Mouse (Mus musculus) liver, postnatal 0 days (tissue): ENCODE measurements at regions not wholly inside any gene's neighbourhood (a gene's known extent, or its start where the extent isn't known, plus 50 kb on each side); places are given as distances from the start of the nearest gene placed in this dataset.
A peak's percentile ranks its signal among the peaks of the same experiment; 100 is the strongest.

ENCODE experiments used
- ATAC-seq: fragments of 200-750 bp; cut with Nextera tagmentation; 2 replicates; pipeline ENCODE4 v1.8.0; 2017; ENCODE audit warnings: mild to moderate bottlenecking, moderate library complexity
- DNase-seq: peaks from one replicate; pipeline ENCODE4 v3.0.0-alpha.2; 2016
- H3K27ac ChIP-seq: fragments of 300-500 bp; sonication (generic); 2 replicates; pipeline ENCODE4 v1.5.1; 2014; ENCODE audit warnings: antibody characterized with exemption, moderate library complexity, mild to moderate bottlenecking, low read depth
- H3K27me3 ChIP-seq: fragments of 300-500 bp; sonication (generic); 2 replicates; pipeline ENCODE4 v1.6.1; 2014; ENCODE audit warnings: low read length, control low read depth, mixed read lengths; ENCODE audit not compliant: insufficient read depth
- H3K36me3 ChIP-seq: fragments of 300-500 bp; sonication (generic); replicated peaks from 2 replicates; pipeline ENCODE4 v1.6.1; 2014; ENCODE audit warnings: mild to moderate bottlenecking, control low read depth, low read length, moderate library complexity, mixed read lengths; ENCODE audit not compliant: insufficient read depth
- H3K4me1 ChIP-seq: fragments of 300-500 bp; sonication (generic); 2 replicates; pipeline ENCODE4 v1.6.1; 2014; ENCODE audit warnings: antibody characterized with exemption, mild to moderate bottlenecking, control low read depth; ENCODE audit not compliant: insufficient read depth
- H3K4me2 ChIP-seq: fragments of 300-500 bp; sonication (generic); 2 replicates; pipeline ENCODE4 v1.6.1; 2014; ENCODE audit warnings: low read depth, mild to moderate bottlenecking, low read length, moderate library complexity, mixed read lengths
- H3K4me3 ChIP-seq: fragments of 300-500 bp; sonication (generic); 2 replicates; pipeline ENCODE4 v1.5.1; 2014; ENCODE audit warnings: low read depth, low read length
- H3K9ac ChIP-seq: fragments of 300-500 bp; sonication (generic); replicated peaks from 2 replicates; pipeline ENCODE4 v1.6.1; 2014; ENCODE audit warnings: mild to moderate bottlenecking, moderate library complexity
- H3K9me3 ChIP-seq: fragments of 300-500 bp; sonication (generic); 2 replicates; pipeline ENCODE4 v1.6.1; 2016; ENCODE audit warnings: mild to moderate bottlenecking, control low read depth, low read length, mixed read lengths
- CTCF ChIP-seq: sonication (generic); IDR thresholded peaks from 2 replicates; pipeline ENCODE4 v1.5.1; 2016; ENCODE audit warnings: antibody characterized with exemption, low read depth
- EP300 ChIP-seq: IDR thresholded peaks from 2 replicates; pipeline ENCODE4 v1.6.1; 2016; ENCODE audit warnings: antibody characterized with exemption, low read depth, mild to moderate bottlenecking
- WGBS: fragments of 180-500 bp; shearing (Covaris S2); extraction: QIAGEN DNeasy Blood & Tissue Kit; methylation state at CpG from one replicate; pipeline ENCODE4 v1.1.7; 2014; ENCODE audit not compliant: insufficient replicate concordance; 5-methylcytosine and 5-hydroxymethylcytosine counted together

DNA sequence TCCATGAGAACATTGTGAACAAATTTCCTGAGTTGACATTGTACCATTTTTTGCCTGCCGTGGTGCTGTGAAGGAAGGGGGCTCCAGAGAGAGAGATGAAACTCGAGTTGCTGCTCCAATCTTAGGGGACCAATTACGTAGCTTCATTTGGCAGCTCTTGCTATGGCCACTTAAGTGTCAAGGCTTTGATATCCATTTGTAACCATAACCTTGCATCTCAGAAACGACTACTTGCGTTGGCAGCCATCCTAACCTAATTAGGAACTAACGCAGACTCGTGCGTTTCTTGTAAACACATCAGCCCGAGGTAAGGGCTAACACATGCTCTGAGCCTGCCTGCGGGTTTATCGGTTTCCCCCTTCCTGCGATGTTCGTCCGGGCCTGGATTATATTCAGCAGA, 108.0 kb upstream of the Tspan8 start:
- no peak for DNase-seq
- H3K36me3 ChIP-seq, result no peaks in the 10 kb centered on the region

DNA sequence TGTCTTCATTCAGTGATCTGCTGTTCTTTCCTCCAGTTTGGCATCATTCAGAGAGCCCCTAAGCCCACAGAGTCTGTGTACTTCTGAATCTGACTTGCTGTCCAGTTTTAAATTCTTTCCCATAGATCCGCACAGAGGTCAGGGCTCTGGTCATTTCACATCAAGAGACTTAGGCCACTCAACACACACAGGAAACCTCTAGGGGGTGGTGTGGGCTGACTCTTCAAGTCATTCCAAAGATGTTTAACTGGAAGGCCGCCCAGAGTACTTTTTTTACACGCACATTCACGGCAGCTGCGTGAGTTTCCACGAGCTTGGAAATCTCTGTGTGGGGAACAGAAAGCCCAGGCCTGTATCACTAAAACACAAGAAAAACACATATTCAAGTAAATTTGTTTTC, 102.7 kb upstream of the Tspan8 start:
- no peak for DNase-seq
- H3K4me3 ChIP-seq, result no peak overlapping the region
- WGBS, result 63% methylated on average over 6 of the region's 6 CpGs
- H3K27ac ChIP-seq, result no peak overlapping the region
- no peaks in the 10 kb centered on the region for H3K27me3 ChIP-seq
- H3K36me3 ChIP-seq, result no peaks in the 10 kb centered on the region
- no peaks in the 10 kb centered on the region for H3K9me3 ChIP-seq
- H3K4me1 ChIP-seq, result no peaks in the 10 kb centered on the region
- no peak overlapping the region for H3K4me2 ChIP-seq
- no peak for ATAC-seq
- H3K9ac ChIP-seq, result no peak overlapping the region
- TF ChIP-seq EP300 (no peak), CTCF (peak; percentile 38)

More for the DNA sequence above, 108.0 kb upstream of the Tspan8 start:
- WGBS, result 52% methylated on average over 14 of the region's 14 CpGs
- Histone ChIP-seq H3K9ac (no peak overlapping the region), H3K4me2 (no peak overlapping the region; the same call in 1 of the 2 replicates), H3K9me3 (no peaks in the 10 kb centered on the region), H3K27me3 (no peaks in the 10 kb centered on the region), H3K4me1 (no peaks in the 10 kb centered on the region), H3K27ac (no peak overlapping the region), H3K4me3 (no peak overlapping the region)
- ATAC-seq, result no peak
- no peak for TF ChIP-seq CTCF
- TF ChIP-seq EP300, result no peak

DNA sequence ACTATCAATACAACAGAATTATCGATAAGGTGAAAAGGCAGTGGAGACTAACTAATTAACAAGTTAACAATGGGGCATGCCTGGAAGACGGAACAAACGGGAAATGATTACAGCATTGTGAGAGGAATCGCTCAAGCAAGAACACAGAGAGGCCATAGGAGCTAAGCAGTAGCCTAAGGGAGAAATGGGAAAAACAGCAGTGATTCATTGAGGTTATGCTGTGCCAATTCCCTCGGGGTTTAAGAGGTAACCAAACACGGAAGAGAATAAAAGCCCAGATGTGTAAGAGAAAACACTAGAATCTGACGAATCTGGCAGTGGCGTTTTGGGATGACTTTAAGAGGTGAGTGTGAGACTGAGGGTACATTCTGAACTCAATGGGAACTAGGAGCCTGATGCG, 100.5 kb upstream of the Tspan8 start:
- no peak for TF ChIP-seq CTCF
- no peak for ATAC-seq

DNA sequence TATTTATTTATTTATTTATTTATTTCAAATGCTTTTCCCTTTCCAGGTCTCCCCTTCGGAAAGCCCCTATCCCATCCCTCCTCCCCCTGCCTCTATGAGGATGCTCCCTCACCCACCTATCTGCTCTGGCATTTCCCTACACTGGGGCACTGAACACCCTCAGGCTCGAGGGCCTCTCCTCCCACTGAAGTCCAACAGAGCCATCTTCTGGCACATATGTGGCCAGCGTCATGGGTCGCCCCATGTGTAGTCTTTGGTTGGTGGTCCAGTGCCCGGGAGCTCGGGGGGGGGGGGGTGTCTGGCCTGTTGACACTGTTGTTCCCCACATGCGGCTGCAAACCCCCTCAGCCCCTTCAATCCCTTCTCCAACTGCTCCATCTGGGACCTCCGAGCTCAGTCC, 99.6 kb upstream of the Tspan8 start:
- Histone ChIP-seq H3K27me3 (no peaks in the 10 kb centered on the region), H3K36me3 (no peaks in the 10 kb centered on the region), H3K27ac (no peak overlapping the region), H3K4me1 (no peaks in the 10 kb centered on the region), H3K9ac (no peak overlapping the region), H3K4me3 (no peak overlapping the region), H3K4me2 (no peak overlapping the region), H3K9me3 (no peaks in the 10 kb centered on the region)
- 73% methylated on average over 8 of the region's 8 CpGs for WGBS
- TF ChIP-seq CTCF, result no peak
- no peak for TF ChIP-seq EP300
- ATAC-seq, result no peak
- no peak for DNase-seq

More for the DNA sequence above, 100.5 kb upstream of the Tspan8 start:
- Histone ChIP-seq H3K9me3 (no peaks in the 10 kb centered on the region), H3K27ac (no peak overlapping the region), H3K9ac (no peak overlapping the region), H3K4me2 (no peak overlapping the region), H3K4me3 (no peak overlapping the region), H3K27me3 (no peaks in the 10 kb centered on the region), H3K36me3 (no peaks in the 10 kb centered on the region), H3K4me1 (no peaks in the 10 kb centered on the region)
- no peak for DNase-seq
- WGBS, result 77% methylated on average over 9 of the region's 9 CpGs

DNA sequence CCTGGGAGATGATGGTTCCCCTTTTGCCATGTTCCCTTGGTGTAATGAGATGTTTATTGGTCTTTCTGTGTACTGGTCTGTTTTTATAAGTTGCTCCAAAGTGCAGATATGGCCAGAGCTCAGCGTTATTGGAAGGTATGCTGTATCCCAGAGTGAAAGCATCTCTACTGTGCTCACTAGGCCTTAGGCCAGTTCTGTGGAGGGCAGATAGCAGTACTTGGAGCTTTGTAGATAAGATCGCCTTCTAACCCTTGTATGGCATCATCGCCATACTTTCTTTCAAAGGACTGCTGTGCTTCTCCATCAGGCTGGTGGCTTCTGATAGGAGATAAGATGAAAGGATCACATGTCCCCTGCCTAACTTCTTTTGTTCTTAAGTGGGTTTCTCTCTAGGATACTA, 94.0 kb upstream of the Tspan8 start:
- H3K27me3 ChIP-seq, result no peaks in the 10 kb centered on the region
- TF ChIP-seq EP300 (no peak), CTCF (no peak)
- H3K4me1 ChIP-seq, result no peaks in the 10 kb centered on the region
- no peaks in the 10 kb centered on the region for H3K9me3 ChIP-seq
- ATAC-seq (no peak), DNase-seq (no peak)
- no peak overlapping the region for H3K4me2 ChIP-seq
- H3K27ac ChIP-seq, result no peak overlapping the region
- no peak overlapping the region for H3K4me3 ChIP-seq
- no peak overlapping the region for H3K9ac ChIP-seq
- WGBS, result 63% methylated on average over 3 of the region's 3 CpGs
- H3K36me3 ChIP-seq, result no peaks in the 10 kb centered on the region

DNA sequence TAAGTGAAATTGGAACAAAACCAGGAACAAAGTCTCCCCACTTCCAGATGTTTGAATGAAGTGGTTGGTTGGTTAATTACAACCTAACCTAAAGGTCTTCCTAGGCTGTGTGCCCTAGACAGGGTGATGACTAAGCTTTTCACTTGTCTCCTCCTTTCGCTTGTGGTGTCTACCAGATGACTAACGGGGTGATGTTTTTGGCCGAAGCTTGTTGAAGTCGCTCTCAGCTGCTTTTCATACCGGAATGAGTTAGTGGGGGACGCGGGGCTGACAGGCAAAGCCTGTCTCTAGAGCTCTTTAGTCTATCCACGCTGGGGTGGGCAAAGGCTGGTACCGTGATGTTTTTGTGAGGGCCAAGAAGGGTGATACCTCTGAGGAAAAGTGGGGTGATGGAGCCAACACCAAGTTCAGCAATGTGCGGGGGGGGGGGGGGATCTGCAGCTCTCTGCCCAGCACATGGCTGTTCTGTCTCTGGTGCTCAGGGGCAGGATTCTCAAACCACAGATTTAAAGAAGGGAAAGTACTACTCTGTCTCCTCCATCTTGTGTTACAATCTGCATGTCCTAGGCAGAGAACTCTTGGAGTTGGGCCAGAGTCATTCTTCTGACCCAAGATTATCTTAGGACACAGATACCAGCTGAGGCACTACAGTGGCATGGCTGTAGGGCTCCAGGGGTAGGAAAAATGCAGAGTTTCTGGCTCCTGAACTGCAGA, 73.8 kb upstream of the Tspan8 start:
- 88% methylated on average over 10 of the region's 10 CpGs for WGBS
- no peak overlapping the region for H3K4me2 ChIP-seq

DNA sequence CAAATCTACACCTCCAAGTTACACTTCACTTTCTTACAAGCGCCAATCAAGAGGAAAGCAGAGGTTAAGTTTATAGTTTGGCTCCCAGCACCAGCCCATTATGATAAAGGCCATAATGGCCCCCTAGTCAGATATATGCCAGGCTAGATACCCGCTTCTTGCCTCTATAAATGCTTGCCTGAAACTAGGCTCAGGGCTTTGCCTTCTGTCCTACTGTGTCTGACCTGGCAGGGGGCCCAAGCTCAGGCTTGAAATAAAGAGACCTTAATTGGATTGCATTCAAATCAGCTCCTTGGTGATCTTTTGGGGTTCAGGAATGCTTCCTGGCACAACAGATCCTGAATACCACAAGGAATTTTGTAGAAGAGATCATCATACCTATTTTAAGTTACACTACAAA, 66.8 kb upstream of the Tspan8 start:
- no peaks in the 10 kb centered on the region for H3K9me3 ChIP-seq
- no peak overlapping the region for H3K4me3 ChIP-seq
- TF ChIP-seq EP300, result no peak
- H3K27ac ChIP-seq, result no peak overlapping the region
- no peak for ATAC-seq
- WGBS, result 81% methylated on average over 2 of the region's 2 CpGs
- H3K4me2 ChIP-seq, result no peak overlapping the region
- no peak for DNase-seq
- no peaks in the 10 kb centered on the region for H3K4me1 ChIP-seq
- H3K9ac ChIP-seq, result no peak overlapping the region
- H3K36me3 ChIP-seq, result no peaks in the 10 kb centered on the region
- H3K27me3 ChIP-seq, result no peaks in the 10 kb centered on the region

More for the DNA sequence above, 73.8 kb upstream of the Tspan8 start:
- Histone ChIP-seq H3K27me3 (no peaks in the 10 kb centered on the region), H3K9ac (no peak overlapping the region), H3K4me3 (no peak overlapping the region), H3K27ac (no peak overlapping the region), H3K36me3 (no peaks in the 10 kb centered on the region), H3K9me3 (no peaks in the 10 kb centered on the region), H3K4me1 (no peaks in the 10 kb centered on the region)
- TF ChIP-seq CTCF, result no peak
- no peak for TF ChIP-seq EP300
- ATAC-seq, result no peak
- DNase-seq, result no peak
